Mouse (Mus musculus) embryo, embryonic 10 days (tissue): ENCODE data around the gene Glp2r.

Experiments
- DNase-seq: peaks from one replicate; pipeline ENCODE4 v3.0.0-alpha.2; 2015; ENCODE audit warnings: low spot score

The Glp2r gene

DNA sequence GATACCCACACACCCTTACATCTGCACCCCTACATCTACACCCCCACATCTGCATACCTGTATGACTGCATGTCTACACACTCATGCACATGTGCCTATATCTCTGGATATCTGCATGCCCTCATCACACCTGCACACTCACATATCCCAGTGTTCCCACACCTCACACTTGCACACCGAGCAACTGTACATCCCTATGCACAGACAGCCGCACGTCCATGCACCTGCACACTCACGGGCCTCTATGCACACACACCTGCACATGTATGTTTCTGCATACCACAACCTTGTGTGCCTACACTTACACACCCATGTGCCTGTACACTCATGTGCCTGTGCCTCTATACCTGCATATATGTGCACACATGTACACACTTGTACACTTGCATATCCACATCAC, 107.5 kb downstream of the Glp2r start:
- DNase-seq, result no peak

DNA sequence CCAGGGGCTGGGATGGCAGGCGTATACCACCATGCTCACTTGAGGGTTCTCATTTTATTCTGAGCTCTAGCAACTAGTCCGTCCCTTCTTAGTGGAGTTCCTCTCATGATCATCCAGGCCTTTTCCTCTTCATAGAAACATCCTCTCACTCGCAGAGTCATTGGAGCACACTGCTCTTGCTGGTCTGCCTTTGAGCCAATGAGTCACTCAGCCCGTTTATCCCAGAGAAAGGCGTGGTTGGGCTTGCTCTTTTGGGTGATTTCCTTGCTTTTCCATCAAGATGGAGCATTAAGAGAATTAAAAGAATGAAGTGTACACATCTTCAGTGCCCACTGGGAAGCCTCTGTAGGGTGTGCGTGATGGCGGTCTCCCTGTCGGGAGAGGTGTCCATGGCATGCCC, 109.5 kb downstream of the Glp2r start:
- no peak for DNase-seq

- DNase-seq, result peak; percentile 83
Observed at GRCm38 (mm10) chr11:67657685-67658382, 113.1 kb downstream of the Glp2r start.

- DNase-seq, result no peak
Observed at GRCm38 (mm10) chr11:67656811-67657210, 114.1 kb downstream of the Glp2r start.

- no peak for DNase-seq
Observed at GRCm38 (mm10) chr11:67656366-67656765, 114.6 kb downstream of the Glp2r start.

DNA sequence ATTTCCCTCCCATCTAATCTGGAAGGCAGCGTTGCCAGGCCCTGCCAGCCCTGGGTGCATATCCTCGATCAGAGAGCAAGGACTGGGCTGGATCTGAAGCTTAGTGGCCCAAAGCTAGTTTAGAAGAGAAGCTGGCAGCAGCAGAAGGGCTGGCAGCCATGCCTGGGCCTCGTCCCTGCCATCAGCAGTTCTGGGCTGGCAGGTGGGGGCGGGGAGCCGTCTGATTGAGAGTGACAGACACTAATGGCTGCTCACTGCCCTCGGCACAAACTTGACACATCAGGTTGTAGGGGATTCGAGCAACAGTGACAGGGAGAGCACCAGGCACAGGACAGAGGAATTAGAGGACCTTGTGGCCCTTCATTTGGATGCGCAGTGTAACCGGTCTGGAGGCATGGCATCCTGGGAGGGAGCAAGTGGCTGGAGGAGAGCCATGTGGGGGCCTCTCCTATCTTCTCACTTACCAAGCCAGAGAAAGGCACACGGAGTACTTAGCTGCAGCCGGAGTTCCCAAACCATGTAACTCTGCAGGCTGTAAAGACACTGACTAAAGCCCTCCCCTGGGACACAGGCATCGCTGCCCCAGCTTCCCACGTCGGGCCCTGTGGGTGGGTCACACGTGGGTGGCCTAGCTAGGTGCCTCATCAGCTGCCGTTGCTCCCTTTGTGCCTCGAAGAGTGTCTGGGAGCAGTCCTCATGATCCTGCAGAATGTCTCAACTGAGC, 115.6 kb downstream of the Glp2r start:
- no peak for DNase-seq

GRCm38 (mm10) chr11:67654514-67654913, 116.4 kb downstream of the Glp2r start:
- DNase-seq, result no peak

GRCm38 (mm10) chr11:67653521-67654090, 117.3 kb downstream of the Glp2r start:
- DNase-seq, result no peak

DNA sequence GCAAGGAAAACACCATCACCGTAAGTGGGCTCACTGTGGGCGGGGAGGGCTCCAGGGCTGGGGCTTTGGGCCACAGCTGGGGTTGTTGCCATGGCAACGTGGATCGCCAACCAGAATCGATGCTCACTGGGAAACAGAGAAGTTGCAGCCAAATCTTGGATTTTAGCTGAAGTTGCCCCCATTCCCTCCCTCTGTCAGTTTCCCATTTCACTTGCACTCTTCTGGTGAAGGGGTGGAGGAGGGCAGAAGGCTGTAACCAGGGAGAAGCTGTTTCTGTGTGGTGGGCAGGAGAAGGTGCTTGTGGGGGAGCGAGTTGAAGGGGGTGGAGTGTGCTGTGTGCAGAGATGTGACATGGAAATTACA, 118.1 kb downstream of the Glp2r start:
- peak; percentile 22 for DNase-seq

DNA sequence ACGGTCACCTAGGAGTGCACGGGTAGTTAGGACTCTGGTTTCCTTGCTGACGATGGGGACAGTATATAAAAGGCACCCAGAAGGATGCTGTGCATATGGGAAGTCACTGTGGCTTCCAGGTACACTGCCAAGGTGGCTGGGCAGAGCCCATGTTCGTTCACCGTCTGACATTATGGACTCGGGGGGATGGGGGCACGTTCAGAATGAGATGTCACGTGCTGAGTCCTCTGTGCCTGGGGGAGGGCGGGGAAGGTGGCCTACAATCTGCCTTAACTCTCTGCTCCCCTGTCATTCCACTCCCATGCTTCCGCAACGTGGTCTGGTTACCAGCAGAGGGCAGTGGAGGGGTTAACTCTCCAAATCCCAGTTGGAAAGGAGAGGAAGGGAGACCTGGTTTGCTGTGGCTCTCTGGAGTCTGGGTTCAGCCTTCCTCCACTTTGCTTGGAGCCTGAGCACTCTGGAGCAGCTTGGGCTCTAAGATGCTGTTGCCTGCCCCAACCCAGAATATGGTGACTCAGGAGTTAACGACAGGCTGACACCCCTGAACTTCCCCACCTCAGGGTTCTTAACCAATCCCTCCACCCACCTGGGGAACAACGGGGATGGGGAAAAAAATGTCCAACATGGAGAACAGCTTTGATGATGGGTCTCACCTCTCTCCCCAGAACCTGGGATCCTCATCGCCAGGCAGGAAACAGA, 118.6 kb downstream of the Glp2r start:
- DNase-seq, result peak; percentile 79

DNA sequence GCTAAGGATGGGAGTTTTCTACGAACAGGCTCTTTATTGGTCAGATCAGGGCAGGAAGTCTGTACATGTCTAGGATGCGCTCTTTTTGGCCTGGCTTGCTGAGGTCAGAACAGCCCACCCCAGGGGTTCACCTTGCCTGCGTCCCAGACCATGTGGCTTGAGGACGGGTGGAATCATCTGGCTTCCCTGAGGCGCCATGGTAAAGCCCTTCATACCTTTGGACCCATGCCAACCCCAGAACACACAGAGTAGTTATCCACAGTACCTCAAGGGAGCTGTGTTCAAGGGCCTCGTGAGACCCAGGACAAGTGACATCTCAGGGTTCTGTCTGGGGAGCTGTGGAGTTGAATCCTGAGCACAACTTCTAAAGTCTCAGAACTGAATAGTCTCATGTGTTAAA, 119.2 kb downstream of the Glp2r start:
- no peak for DNase-seq

DNA sequence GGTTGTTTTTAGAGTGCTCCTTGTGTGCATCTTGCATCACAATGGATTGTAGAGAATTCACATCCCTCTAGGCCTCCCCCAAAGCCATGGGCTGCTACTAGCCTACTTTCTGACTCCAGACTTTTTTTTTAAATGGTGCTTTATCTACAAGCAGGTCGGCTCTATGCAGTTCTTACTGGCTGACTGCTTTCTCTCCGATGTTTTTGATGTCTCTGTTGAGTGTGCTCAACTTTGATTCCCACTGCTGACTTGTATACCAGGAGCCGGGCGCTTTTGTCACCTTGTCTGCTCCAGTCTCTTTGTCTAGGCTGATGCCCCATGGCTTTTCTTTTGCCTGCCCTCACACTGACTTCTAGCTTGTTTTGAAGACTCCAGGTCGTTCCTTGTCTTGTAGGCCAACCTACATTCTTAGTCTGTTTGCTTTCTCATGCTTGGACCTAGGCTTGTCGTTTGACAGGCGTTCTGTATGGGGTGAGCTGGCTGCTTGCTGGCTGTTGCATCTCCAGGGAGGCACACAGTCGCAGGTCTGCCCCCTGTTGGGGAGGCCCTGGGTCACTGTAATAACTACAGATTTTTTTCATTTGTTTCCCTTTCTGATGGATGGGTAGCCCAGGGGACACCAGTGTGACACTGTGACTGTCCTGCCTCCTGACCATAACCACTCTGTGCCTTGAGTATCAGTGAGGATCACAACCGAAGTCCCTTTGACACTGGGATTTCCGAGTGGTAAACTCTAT, 120.8 kb downstream of the Glp2r start:
- DNase-seq, result no peak

DNA sequence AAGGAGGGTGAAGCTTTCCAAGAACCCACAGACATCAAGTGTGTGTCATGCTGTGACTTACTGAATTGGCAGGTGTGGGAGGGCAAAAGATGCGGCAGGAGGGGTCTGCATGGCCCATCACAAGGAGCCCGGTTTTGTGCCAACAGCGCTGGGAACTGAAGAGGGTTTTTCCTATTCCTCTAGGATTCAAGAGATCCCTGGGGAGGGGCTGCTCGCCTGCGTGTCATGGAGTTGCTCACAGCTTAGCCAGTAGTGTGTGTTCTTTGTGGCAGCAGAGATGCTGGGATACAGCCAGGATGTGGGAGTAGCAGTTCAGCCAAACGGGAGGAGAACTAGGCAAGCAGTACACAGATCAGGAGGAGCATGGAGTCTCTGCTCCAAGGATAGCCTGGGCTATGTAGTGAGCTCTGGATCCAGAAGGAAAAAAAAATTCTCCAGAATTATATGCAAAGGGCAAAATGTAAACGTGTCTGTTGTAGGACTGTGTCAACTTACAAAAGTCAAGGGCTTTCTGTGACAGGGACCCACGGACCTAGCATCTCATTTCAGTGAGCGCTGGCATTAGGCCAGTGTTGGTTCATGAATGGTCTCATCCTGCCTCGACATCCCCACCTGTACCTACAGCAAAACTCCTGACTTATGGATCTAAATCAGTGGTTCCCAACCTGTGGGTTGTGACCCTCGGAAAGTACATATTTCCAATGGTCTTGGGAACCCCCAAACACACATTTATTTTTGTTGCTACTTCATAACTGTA, 122.1 kb downstream of the Glp2r start:
- no peak for DNase-seq

DNA sequence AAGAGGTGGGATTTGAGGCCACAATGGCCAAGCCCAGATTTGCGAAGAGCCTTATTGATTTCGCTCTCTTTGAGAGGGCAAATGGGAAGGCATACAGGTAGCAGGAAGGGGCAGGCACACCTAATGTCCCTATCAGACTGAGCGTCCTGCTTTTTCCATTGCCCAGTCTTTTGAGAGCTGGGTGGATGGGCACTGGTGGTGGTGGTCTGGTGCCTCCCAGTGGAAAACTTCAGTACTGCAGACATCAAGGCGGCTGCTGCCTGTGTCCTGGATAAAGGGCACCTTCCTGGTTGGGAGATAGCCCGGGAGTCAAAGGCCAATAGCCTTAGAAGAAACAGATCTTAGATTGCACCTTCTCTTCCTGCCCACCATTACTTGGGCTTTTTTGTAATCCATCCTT, 123.2 kb downstream of the Glp2r start:
- peak; percentile 83 for DNase-seq

- DNase-seq, result no peak
Observed at GRCm38 (mm10) chr11:67644632-67645149, 126.3 kb downstream of the Glp2r start.

DNA sequence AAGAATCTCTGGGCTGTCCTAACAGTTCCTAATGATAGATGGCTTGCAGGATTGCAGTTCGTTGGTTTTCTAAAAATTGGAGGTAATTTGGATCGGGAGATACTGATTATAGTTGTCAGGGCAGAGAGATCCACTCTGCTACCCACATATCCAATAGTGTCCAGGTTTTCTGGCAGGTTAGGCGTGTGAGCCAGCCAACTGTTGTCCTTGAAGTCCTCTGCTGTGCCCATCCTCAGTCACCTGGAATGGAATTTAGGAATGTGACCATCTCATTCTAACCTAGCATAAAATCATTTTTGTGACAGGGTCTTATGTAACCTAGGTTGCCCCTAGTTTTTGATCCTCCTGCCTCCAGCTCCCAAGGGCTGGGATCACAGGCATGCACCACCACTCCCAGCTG, 127.5 kb downstream of the Glp2r start:
- no peak for DNase-seq

GRCm38 (mm10) chr11:67642835-67643234, 128.1 kb downstream of the Glp2r start:
- no peak for DNase-seq

- no peak for DNase-seq
Observed at GRCm38 (mm10) chr11:67642421-67642820, 128.5 kb downstream of the Glp2r start.

- DNase-seq, result no peak
Observed at GRCm38 (mm10) chr11:67640299-67640698, 130.7 kb downstream of the Glp2r start.

DNA sequence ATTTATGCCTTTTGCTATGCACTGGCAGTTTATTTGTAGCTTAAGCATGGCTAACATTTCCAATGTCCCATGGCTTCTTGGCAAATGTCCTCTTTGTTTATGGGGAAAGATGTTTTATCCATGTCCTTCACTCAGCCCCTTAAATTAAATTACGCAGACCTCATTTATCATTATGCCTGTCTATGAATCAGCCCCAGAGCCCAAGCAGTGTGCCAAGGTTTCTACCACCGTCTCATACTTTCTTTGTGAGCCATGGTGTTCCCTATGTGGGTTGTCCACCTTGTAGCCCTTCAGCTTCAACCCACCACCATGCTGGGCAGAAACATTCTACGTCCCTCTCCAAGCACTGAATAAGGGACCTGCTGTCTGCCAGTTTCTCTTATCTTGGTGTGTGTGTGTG, 132.6 kb downstream of the Glp2r start:
- DNase-seq, result no peak

DNA sequence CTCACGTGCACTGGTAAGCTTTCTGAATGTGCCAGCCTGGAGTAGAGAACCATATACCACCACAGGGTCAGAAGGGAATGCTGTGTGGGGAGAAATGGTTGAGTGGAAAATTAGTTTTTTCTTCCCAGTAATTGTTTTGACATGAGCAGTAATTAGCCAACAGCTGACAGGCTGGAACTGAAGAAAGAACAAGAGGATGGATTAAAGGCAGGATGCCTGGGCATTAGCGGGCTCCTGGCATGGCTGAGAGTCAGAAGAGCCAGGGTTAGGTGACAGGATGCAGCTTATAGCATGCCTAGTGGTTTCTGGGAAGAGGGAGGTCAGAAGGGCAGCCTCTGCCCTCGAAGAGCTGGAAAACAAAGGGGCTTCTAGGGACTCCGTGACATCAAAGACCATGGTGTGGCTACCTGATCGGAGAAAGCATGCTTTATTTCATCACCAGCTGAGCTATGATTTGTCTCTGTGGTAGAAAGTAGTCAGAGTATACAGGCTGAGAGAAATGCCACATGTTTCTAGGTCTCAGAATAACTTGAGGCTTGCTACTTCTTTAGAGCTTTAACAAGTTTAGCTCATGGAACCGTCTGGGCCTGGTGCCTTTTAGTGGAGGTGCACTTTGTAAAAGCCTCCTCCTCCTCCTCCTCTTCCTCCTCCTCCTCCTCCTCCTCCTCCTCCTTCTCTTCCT, 133.9 kb downstream of the Glp2r start:
- DNase-seq, result peak; percentile 15
